Mouse (Mus musculus) adrenal gland, postnatal 10 days (tissue): ENCODE data around the gene Apmap. TPM values are rescaled to one million over a fixed set of nuclear protein-coding genes. Genes with fewer than 3 reads are reported as not detected.

Experiments
- DNase-seq: peaks from one replicate; pipeline ENCODE4 v3.0.0; 2021; ENCODE audit warnings: mixed read lengths
- long read RNA-seq, 2 experiments: library from polyadenylated mRNA; stranded (forward); transcript quantifications; one replicate each; pipeline ENCODE4 v2.0.0; 2021
- total RNA-seq, 2 experiments: library from RNA; stranded (reverse); gene quantifications; 2 replicates each; pipeline ENCODE4 v1.2.3; 2021

Apmap gene
- total RNA-seq: 100 to 1,000 TPM; 145 to 167 TPM
- long read RNA-seq, experiment 1, transcript Apmap-201 (9 exons, 2,235 nt): major isoform, 120 of 205 reads
- long read RNA-seq, experiment 1, partial matches to known transcripts: 58 of 205 reads
- long read RNA-seq, experiment 1, other reads (novel, unspliced or antisense): 27 of 205 reads
- long read RNA-seq, experiment 2, transcript Apmap-201 (9 exons, 2,235 nt): major isoform, 63 of 118 reads
- long read RNA-seq, experiment 2, partial matches to known transcripts: 36 of 118 reads
- long read RNA-seq, experiment 2, other reads (novel, unspliced or antisense): 19 of 118 reads

GRCm38 (mm10) chr2:150608087-150608799, at the start of gene Apmap:
TSS of gene Apmap (minus strand) at chr2:150608567.
- peak; percentile 98 for DNase-seq

GRCm38 (mm10) chr2:150656975-150657768, 48.8 kb upstream of the Apmap start:
- no peak for DNase-seq

- no peak for DNase-seq
Measured at GRCm38 (mm10) chr2:150656112-150656511, 47.7 kb upstream of the Apmap start.

GRCm38 (mm10) chr2:150655290-150655689, 46.9 kb upstream of the Apmap start:
- DNase-seq: no peak

GRCm38 (mm10) chr2:150654814-150655213, 46.4 kb upstream of the Apmap start:
- no peak for DNase-seq

GRCm38 (mm10) chr2:150651366-150651765, 43.0 kb upstream of the Apmap start:
- no peak for DNase-seq

- DNase-seq: no peak
Measured at GRCm38 (mm10) chr2:150650511-150651074, 42.2 kb upstream of the Apmap start.

GRCm38 (mm10) chr2:150648300-150648895, 40.0 kb upstream of the Apmap start:
- peak; percentile 54 for DNase-seq

GRCm38 (mm10) chr2:150647681-150648299, 39.4 kb upstream of the Apmap start:
- no peak for DNase-seq

GRCm38 (mm10) chr2:150646411-150647121, 38.2 kb upstream of the Apmap start:
- no peak for DNase-seq

- peak; percentile 23 for DNase-seq
Measured at GRCm38 (mm10) chr2:150645225-150645624, 36.9 kb upstream of the Apmap start.

GRCm38 (mm10) chr2:150643726-150644415, 35.5 kb upstream of the Apmap start:
- DNase-seq: no peak

GRCm38 (mm10) chr2:150643166-150643565, 34.8 kb upstream of the Apmap start:
- DNase-seq: no peak

- no peak for DNase-seq
Measured at GRCm38 (mm10) chr2:150638370-150638733, 30.0 kb upstream of the Apmap start.

GRCm38 (mm10) chr2:150637702-150638369, 29.5 kb upstream of the Apmap start:
- DNase-seq: no peak

- no peak for DNase-seq
Measured at GRCm38 (mm10) chr2:150635877-150636446, 27.6 kb upstream of the Apmap start.

GRCm38 (mm10) chr2:150629255-150629654, 20.9 kb upstream of the Apmap start:
- no peak for DNase-seq

GRCm38 (mm10) chr2:150627140-150627539, 18.8 kb upstream of the Apmap start:
- no peak for DNase-seq

- peak; percentile 40 for DNase-seq
Measured at GRCm38 (mm10) chr2:150624926-150625325, 16.6 kb upstream of the Apmap start.
